Mouse (Mus musculus) kidney, postnatal 14 days (tissue): ENCODE results near the gene Tifab.

ENCODE experiments used
- DNase-seq: peaks from one replicate; pipeline ENCODE4 v3.0.0; 2022; ENCODE audit warnings: mixed read lengths

Tifab gene

GRCm38 (mm10) chr13:56175848-56176247, 2.8 kb downstream of the Tifab start:
- DNase-seq: no peak

GRCm38 (mm10) chr13:56172901-56173545, 5.7 kb downstream of the Tifab start:
- no peak for DNase-seq

GRCm38 (mm10) chr13:56172106-56172505, 6.6 kb downstream of the Tifab start:
- no peak for DNase-seq

- DNase-seq: no peak
Measured at GRCm38 (mm10) chr13:56168403-56168781, 10.3 kb downstream of the Tifab start.

GRCm38 (mm10) chr13:56167446-56168402, 11.0 kb downstream of the Tifab start:
- peak; percentile 30 for DNase-seq

GRCm38 (mm10) chr13:56165561-56165960, 13.1 kb downstream of the Tifab start:
- DNase-seq: no peak

GRCm38 (mm10) chr13:56164372-56164771, 14.3 kb downstream of the Tifab start:
- DNase-seq: no peak

GRCm38 (mm10) chr13:56163751-56164150, 14.9 kb downstream of the Tifab start:
- no peak for DNase-seq

GRCm38 (mm10) chr13:56162859-56163258, 15.8 kb downstream of the Tifab start:
- DNase-seq: no peak

GRCm38 (mm10) chr13:56159614-56160363, 18.9 kb downstream of the Tifab start:
- DNase-seq: no peak

- peak; percentile 15 for DNase-seq
Measured at GRCm38 (mm10) chr13:56159016-56159601, 19.6 kb downstream of the Tifab start.

- DNase-seq: no peak
Measured at GRCm38 (mm10) chr13:56155671-56156070, 23.0 kb downstream of the Tifab start.

GRCm38 (mm10) chr13:56155048-56155447, 23.6 kb downstream of the Tifab start:
- DNase-seq: peak; percentile 41

- no peak for DNase-seq
Measured at GRCm38 (mm10) chr13:56152773-56153460, 25.8 kb downstream of the Tifab start.

GRCm38 (mm10) chr13:56151404-56152226, 27.1 kb downstream of the Tifab start:
- peak; percentile 76 for DNase-seq

- peak; percentile 23 for DNase-seq
Measured at GRCm38 (mm10) chr13:56145523-56145922, 33.2 kb downstream of the Tifab start.

GRCm38 (mm10) chr13:56144021-56144420, 34.7 kb downstream of the Tifab start:
- peak; percentile 63 for DNase-seq

- no peak for DNase-seq
Measured at GRCm38 (mm10) chr13:56143151-56143513, 35.6 kb downstream of the Tifab start.

- DNase-seq: no peak
Measured at GRCm38 (mm10) chr13:56142382-56143150, 36.1 kb downstream of the Tifab start.

GRCm38 (mm10) chr13:56139167-56139751, 39.4 kb downstream of the Tifab start:
- no peak for DNase-seq
